8 mouse cellular contexts compared by ENCODE assay signal in the genomic region with DNA sequence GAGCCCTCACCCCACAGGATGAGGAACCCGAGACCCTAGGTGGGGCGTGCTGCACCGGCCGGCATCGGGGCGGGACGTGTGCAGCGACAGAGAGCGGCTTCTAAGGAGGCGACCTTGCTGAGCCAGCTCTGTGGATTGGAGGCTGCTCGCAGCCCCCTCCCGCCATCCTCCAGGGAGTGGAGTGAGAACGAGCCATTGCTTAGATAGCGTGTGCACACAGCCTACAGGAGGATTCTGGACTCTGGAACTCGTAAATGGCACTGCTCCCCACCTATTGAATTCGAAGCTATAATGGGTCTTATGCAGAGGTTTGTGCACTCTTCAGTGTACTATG. TPM values are rescaled to one million over a fixed set of nuclear protein-coding genes. Genes with fewer than 3 reads are reported as not detected.
DNase-seq lines count a peak whose midpoint lies in the region; ATAC-seq and TF ChIP-seq lines count a peak whose summit lies in the region.

Gene Katnal1, minus strand, starts transcription at position 205 of the 334 bp plus-strand sequence.

- in situ Hi-C loops in Patski (cut with MboI; ENCODE audit: low pct_unique_long_range_greater_than_20kb), result no loop called here

- H3K27me3 ChIP-seq in heart, embryonic 11.5 days (ENCODE audit: control insufficient read depth, insufficient read depth, low read length), result no peaks in the 10 kb centered on the region
- no peaks in the 10 kb centered on the region for H3K27me3 ChIP-seq in Patski
- H3K27me3 ChIP-seq in forebrain, postnatal 0 days (ENCODE audit: insufficient read depth, low read length), result no peaks in the 10 kb centered on the region
- no peaks in the 10 kb centered on the region for H3K27me3 ChIP-seq in limb, embryonic 12.5 days
- H3K27me3 ChIP-seq in stomach, embryonic 16.5 days (ENCODE audit: control insufficient read depth, insufficient read depth, low read length), result no peaks in the 10 kb centered on the region

- H3K9ac ChIP-seq in heart, embryonic 11.5 days (ENCODE audit: low read depth, low read length), result peak within 1 kb of the TSS; percentile 87
- H3K9ac ChIP-seq in forebrain, postnatal 0 days, result peak within 1 kb of the TSS; percentile 92
- H3K9ac ChIP-seq in limb, embryonic 12.5 days (replicated peaks), result peak within 1 kb of the TSS; percentile 88
- H3K9ac ChIP-seq in stomach, embryonic 16.5 days (ENCODE audit: low read length), result peak within 1 kb of the TSS; percentile 91

- ATAC-seq in heart, embryonic 11.5 days (replicated peaks; ENCODE audit: insufficient number of reproducible peaks, low FRiP score, low TSS enrichment), result no peak
- peak; percentile 15 for ATAC-seq in Patski
- ATAC-seq in forebrain, postnatal 0 days, result peak; percentile 60
- ATAC-seq in limb, embryonic 12.5 days (ENCODE audit: insufficient number of reproducible peaks, insufficient read depth, low FRiP score, low TSS enrichment, low read depth), result no peak; the same call in 1 of the 2 replicates
- ATAC-seq in stomach, embryonic 16.5 days (ENCODE audit: insufficient read depth, low FRiP score), result no peak

- H3K27ac ChIP-seq in heart, embryonic 11.5 days (ENCODE audit: low read depth, low read length), result peak within 1 kb of the TSS; percentile 95
- H3K27ac ChIP-seq in forebrain, postnatal 0 days (ENCODE audit: low read depth, low read length), result peak within 1 kb of the TSS; percentile 97
- H3K27ac ChIP-seq in limb, embryonic 12.5 days, result peak within 1 kb of the TSS; percentile 98
- H3K27ac ChIP-seq in stomach, embryonic 16.5 days (ENCODE audit: low read length), result peak within 1 kb of the TSS; percentile 91

- 0 out of 2 replicates have a peak, but pooled peaks cover 3% of the 10 kb centered on the region for H3K36me3 ChIP-seq in heart, embryonic 11.5 days (ENCODE audit: control insufficient read depth, insufficient read depth, low read length)
- peaks cover 7% of the 10 kb centered on the region for H3K36me3 ChIP-seq in forebrain, postnatal 0 days (ENCODE audit: insufficient read depth)
- H3K36me3 ChIP-seq in limb, embryonic 12.5 days, result peaks cover 10% of the 10 kb centered on the region
- no peaks in the 10 kb centered on the region for H3K36me3 ChIP-seq in stomach, embryonic 16.5 days (ENCODE audit: control insufficient read depth, insufficient read depth, low read length)

- H3K4me3 ChIP-seq in heart, embryonic 11.5 days (ENCODE audit: low read depth, low read length), result peak within 1 kb of the TSS; percentile 76
- peak within 1 kb of the TSS; percentile 73 for H3K4me3 ChIP-seq in forebrain, postnatal 0 days (ENCODE audit: low read depth, low read length)
- peak within 1 kb of the TSS; percentile 77 for H3K4me3 ChIP-seq in limb, embryonic 12.5 days (replicated peaks)
- H3K4me3 ChIP-seq in stomach, embryonic 16.5 days (replicated peaks; ENCODE audit: low read length), result peak within 1 kb of the TSS; percentile 85

- H3K9me3 ChIP-seq in heart, embryonic 11.5 days (replicated peaks; ENCODE audit: control insufficient read depth, low read length), result no peaks in the 10 kb centered on the region
- H3K9me3 ChIP-seq in forebrain, postnatal 0 days (ENCODE audit: low read length), result no peaks in the 10 kb centered on the region
- no peaks in the 10 kb centered on the region; the same call in 1 of the 2 replicates for H3K9me3 ChIP-seq in limb, embryonic 12.5 days
- no peaks in the 10 kb centered on the region for H3K9me3 ChIP-seq in stomach, embryonic 16.5 days (replicated peaks; ENCODE audit: control insufficient read depth, low read length)

- 2% methylated on average over 16 of the region's 16 CpGs for WGBS in heart, embryonic 11.5 days (ENCODE audit: insufficient replicate concordance)
- 5% methylated on average over 16 of the region's 16 CpGs for WGBS in forebrain, postnatal 0 days
- WGBS in limb, embryonic 12.5 days, result 3% methylated on average over 16 of the region's 16 CpGs
- WGBS in stomach, embryonic 16.5 days, result 3% methylated on average over 16 of the region's 16 CpGs

- CTCF ChIA-PET in Patski (lab: Charles Lee), result interaction anchor here (0.6 to 1.9 kb wide), 3 partner anchors 15 to 68 kb away, joined by 3 to 5 read pairs (median 4); no protein-coding TSS in a partner anchor

- POLR2A ChIA-PET in Patski (lab: Charles Lee), result interaction anchor here (1.1 to 2.0 kb wide), 2 partner anchors 64 to 67 kb away, joined by 4 to 6 read pairs; no protein-coding TSS in a partner anchor

- TF ChIP-seq CTCF in Patski (IDR thresholded peaks at IDR 0.05), result no peak
- TF ChIP-seq CTCF in forebrain, postnatal 0 days (IDR thresholded peaks at IDR 0.05; ENCODE audit: low read depth), result no peak

- intact Hi-C loops in heart, postnatal 25 days (cut with DNase I), result loop anchor here (10.0 kb wide), 1 partner anchor 256 kb away; the partner anchor contains the start of genes Hmgb1 and Uspl1
- intact Hi-C loops in gastrocnemius, postnatal 36 days (cut with DNase I), result loop anchor here (2.0 to 5.0 kb wide), 2 partner anchors 108 to 256 kb away; partner anchors contain the start of genes Hmgb1 and Uspl1

- no peak for DNase-seq in heart, postnatal 25 days (ENCODE audit: low spot score)
- DNase-seq in Patski (ENCODE audit: low read depth, low spot score), result no peak
- no peak for DNase-seq in forebrain, postnatal 0 days
- no peak for DNase-seq in right cerebral cortex, postnatal 36 days (ENCODE audit: low spot score in 2 of 2)
- DNase-seq in gastrocnemius, postnatal 36 days, result no peak

- H3K4me1 ChIP-seq in heart, embryonic 11.5 days (ENCODE audit: control insufficient read depth, insufficient read depth, low read length), result peaks cover 4% of the 10 kb centered on the region
- H3K4me1 ChIP-seq in forebrain, postnatal 0 days (ENCODE audit: insufficient read depth), result peaks cover 9% of the 10 kb centered on the region; the same call in 1 of the 2 replicates
- peaks cover 16% of the 10 kb centered on the region for H3K4me1 ChIP-seq in limb, embryonic 12.5 days (replicated peaks)
- H3K4me1 ChIP-seq in stomach, embryonic 16.5 days (ENCODE audit: control insufficient read depth, insufficient read depth, low read length), result peaks cover 14% of the 10 kb centered on the region; the same call in 1 of the 2 replicates

- H3K4me2 ChIP-seq in heart, embryonic 11.5 days, result peak within 1 kb of the TSS; percentile 86
- H3K4me2 ChIP-seq in forebrain, postnatal 0 days (ENCODE audit: low read depth), result peak within 1 kb of the TSS; percentile 68
- peak within 1 kb of the TSS; percentile 75 for H3K4me2 ChIP-seq in limb, embryonic 12.5 days
- peak within 1 kb of the TSS; percentile 79 for H3K4me2 ChIP-seq in stomach, embryonic 16.5 days (ENCODE audit: low read depth, low read length)

RNA-seq across cellular contexts. Expression of gene Katnal1, which starts in this region (rescaled TPM):
- polyA plus RNA-seq in heart, embryonic 11.5 days (2014; fragmentation: Nextera tagmentation; extraction: Ambion mirVana), result 17.4 and 18.5 TPM in 2 replicates
- total RNA-seq in heart, postnatal 25 days (2021), result 1 to 10 TPM; 9.2 to 9.9 TPM
- polyA plus RNA-seq in Patski (2021), result 19.9 TPM
- 45.0 and 47.9 TPM in 2 replicates for total RNA-seq in forebrain, postnatal 0 days (2014; rRNA removed)
- 18.0 and 24.0 TPM in 2 replicates for polyA plus RNA-seq in forebrain, postnatal 0 days (2015; fragmentation: Nextera tagmentation; extraction: Ambion mirVana)
- polyA plus RNA-seq in limb, embryonic 12.5 days (2016; fragmentation: Nextera tagmentation; extraction: Ambion mirVana), result 24.7 and 29.1 TPM in 2 replicates
- 10.5 and 11.0 TPM in 2 replicates for polyA plus RNA-seq in stomach, embryonic 16.5 days (2015; fragmentation: Nextera tagmentation; extraction: Ambion mirVana)
- total RNA-seq in gastrocnemius, postnatal 36 days (2021), result 1 to 10 TPM; 4.3 to 5.0 TPM

Comparison
In these comparisons a context has a peak if more than half of its experiments do, and no peak if none do; other contexts are left out.
1. ATAC-seq: peak in Patski (single experiment) and forebrain, postnatal 0 days (single experiment); none in heart, embryonic 11.5 days (single experiment), limb, embryonic 12.5 days (single experiment) and stomach, embryonic 16.5 days (single experiment).
2. Peak in every context shown above with its lines, with median percentiles within 50 percentile points of each other: H3K27ac ChIP-seq, H3K4me2 ChIP-seq, H3K4me3 ChIP-seq and H3K9ac ChIP-seq.